Mouse (Mus musculus): Measurements from ENCODE around the gene Pja2. TPM values are rescaled to one million over a fixed set of nuclear protein-coding genes. Genes with fewer than 3 reads are reported as not detected.

Pja2 gene
- polyA plus RNA-seq, 1 experiment from 2014 or later = 51.3 TPM

Small RNA genes within 50 kb of the gene (microRNA-seq; reads per million reads assigned to microRNA genes)
- gene Gm24194 = not detected
